Mouse (Mus musculus): ENCODE results near the gene Rtn3. TPM values are rescaled to one million over a fixed set of nuclear protein-coding genes. Genes with fewer than 3 reads are reported as not detected.
A peak's percentile ranks its signal among the peaks of the same experiment; 100 is the strongest.

Gene Rtn3
- total RNA-seq, 2 experiments from 2014 or later = 58.5 to 79.7 TPM

DNA sequence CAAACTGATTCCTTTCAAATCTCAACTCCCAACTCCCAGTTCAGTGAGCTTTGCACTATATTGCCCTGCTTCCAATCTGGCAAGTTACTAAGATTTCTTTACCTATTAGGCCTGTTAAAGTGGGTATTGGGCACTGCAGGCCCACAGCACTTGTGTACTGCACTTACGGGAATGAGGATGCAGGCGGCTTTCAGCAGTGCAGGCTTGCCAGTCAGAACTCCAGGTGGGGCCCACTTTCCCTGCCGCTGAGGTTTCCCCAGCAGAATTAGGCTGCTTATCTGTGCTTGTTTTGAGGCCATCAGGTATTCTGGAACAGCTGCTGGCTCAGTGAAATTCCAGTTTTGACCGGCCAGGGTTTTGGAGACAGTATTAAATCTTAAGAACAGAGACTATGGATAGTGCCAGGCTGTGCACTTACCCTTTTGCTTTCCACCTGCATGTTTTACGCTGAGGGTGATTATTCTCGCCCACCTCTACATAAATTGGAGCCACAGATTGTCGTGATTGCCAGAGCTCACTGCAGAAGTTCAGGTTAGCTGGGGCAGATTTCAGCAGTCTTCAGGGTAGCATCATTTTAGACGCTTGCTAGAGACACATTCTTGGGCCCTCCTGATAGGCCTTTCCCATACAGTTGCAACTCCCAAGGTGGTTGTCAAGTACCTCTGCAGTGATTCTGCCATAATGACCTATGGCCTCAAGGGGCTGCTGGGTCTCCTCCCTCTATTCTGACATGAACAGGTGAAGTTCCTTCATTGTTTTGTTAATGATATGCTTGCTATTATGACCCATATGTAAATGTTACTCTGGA lies 58.3 kb downstream of the Rtn3 start:
- ATAC-seq (replicated peaks; ENCODE audit: low FRiP score, low TSS enrichment, poor library complexity, severe bottlenecking) = no peak

DNA sequence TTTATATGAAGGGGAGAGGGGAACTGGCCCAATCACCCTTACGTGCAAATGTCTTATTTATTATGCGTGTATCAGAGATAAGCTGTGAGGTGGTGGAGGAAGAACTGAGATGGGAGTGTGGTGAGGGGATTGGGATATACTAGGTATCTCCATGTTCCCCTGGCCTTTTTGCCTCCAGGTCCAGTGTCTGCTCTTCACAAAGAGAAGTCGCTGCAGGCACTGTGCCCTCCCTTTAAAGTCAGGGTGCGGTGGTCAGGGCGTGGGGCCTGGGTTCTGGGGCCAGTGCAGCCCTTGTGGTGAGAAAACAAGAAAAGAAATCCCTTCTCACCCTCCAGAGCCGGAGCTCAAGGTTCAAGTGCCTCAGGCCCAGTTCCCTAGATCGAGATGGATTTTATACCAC lies 59.0 kb downstream of the Rtn3 start:
- ATAC-seq (replicated peaks; ENCODE audit: low FRiP score, low TSS enrichment, poor library complexity, severe bottlenecking) = no peak

DNA sequence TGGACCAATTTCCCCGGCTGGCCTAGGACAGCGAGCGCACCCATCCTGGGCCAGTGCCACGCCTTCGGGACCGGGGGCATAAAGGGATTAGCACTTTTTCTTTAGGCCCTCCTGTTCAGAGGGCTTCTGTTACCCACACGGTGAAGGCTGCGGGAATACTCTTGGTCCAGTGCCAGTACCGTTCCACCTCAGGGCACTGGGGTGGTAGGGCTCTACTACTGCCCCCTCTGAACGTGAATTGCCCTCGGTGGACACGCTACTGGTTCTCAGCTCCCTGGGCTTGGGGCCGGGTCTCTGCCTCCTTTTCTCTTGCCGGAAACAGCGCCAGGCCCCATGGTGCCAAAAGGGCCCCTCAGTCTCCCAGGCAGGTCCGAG lies 59.4 kb downstream of the Rtn3 start:
- no peak for ATAC-seq (replicated peaks; ENCODE audit: low FRiP score, low TSS enrichment, poor library complexity, severe bottlenecking)

DNA sequence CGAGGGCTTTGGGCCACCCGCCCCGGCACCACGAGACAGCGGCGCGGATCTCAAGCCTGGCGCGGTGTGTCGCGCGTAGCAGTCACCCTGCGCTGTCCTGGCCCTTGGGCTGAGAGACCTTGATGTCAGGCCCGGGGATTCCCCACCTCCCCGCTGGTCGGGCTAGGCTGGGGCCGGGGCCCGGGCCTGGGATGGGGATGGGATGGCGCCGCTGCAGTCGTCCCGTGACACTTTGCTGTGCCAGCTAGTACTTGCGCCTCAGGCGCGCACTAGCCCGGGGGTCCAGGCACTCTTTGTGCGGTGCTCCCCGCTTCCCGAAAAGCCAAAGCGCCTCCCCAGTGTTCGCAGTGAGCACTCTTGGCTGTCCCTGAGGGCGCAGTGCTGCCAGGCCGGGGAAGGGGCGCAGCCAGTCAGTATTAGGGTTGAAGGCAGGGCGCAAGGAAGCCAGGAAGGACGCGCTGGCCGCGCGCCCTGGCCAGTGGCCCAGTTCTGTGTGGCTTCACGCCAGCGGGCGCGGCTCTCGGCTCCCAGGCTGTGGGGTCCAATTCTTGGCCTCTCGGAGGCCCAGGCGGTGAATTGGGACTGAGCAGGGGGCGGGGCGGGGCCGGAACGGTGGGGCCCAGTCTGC lies 59.9 kb downstream of the Rtn3 start:
- no peak for ATAC-seq (replicated peaks; ENCODE audit: low FRiP score, low TSS enrichment, poor library complexity, severe bottlenecking)

DNA sequence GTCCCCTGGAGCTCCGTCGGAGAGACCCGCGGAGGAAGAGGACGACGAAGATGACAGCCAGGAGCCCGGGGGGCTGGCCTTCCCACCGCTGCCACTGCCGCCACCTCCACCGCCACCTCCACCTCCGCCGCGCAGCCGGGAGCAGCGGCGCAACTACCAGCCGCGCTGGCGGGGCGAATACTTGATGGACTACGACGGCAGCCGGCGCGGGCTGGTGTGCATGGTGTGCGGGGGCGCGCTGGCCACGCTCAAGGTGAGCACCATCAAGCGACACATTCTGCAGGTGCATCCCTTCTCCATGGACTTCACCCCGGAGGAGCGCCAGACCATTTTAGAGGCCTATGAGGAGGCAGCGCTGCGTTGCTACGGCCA lies 60.4 kb downstream of the Rtn3 start:
- ATAC-seq (replicated peaks; ENCODE audit: low FRiP score, low TSS enrichment, poor library complexity, severe bottlenecking) = no peak

DNA sequence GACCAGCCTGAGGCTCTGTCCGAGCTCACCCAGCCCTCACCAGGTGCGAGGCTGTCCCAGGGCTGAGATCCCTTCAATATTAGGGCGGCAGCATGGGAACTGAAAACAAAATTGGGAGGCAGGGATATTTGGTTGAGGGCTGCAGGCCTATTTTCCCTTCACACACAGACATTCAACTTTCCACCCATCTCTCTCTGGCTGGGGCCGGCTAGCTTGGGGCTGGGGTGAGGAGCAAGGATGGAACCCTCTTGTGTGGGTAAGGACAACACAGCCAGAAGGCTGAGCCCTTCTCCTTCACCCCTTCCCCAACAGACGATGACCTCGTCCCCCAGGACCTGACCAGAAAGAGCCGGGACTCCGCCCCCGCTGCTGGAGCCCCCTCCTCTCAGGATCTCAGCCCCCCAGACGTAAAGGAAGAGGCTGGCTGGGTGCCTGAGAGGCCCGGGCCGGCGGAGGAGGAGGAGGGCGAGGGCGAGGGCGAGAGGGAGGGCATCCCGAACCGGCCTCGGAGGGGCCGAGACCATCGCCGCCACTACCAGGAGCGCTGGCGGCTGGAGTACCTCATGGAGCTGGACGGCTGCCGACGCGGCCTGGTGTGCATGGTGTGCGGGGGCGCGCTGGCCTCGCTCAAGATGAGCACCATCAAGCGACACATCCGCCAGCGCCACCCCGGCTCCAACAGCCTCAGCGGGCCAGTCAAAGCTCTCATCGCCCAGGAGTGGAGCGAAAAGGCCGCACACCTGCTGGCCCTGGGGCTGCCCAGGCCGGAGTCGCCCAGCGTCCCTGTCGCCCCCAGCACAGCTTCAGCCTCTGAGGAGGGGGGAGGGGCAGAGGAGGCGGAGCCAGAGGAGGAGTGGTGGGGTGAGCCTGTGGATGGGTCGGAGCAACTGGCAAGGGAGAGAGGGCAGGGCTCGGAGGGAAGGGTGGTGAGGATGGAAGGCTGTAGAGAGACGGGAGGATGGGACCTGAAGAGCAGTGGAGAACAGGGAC lies 61.2 kb downstream of the Rtn3 start:
- no peak for ATAC-seq (replicated peaks; ENCODE audit: low FRiP score, low TSS enrichment, poor library complexity, severe bottlenecking)

DNA sequence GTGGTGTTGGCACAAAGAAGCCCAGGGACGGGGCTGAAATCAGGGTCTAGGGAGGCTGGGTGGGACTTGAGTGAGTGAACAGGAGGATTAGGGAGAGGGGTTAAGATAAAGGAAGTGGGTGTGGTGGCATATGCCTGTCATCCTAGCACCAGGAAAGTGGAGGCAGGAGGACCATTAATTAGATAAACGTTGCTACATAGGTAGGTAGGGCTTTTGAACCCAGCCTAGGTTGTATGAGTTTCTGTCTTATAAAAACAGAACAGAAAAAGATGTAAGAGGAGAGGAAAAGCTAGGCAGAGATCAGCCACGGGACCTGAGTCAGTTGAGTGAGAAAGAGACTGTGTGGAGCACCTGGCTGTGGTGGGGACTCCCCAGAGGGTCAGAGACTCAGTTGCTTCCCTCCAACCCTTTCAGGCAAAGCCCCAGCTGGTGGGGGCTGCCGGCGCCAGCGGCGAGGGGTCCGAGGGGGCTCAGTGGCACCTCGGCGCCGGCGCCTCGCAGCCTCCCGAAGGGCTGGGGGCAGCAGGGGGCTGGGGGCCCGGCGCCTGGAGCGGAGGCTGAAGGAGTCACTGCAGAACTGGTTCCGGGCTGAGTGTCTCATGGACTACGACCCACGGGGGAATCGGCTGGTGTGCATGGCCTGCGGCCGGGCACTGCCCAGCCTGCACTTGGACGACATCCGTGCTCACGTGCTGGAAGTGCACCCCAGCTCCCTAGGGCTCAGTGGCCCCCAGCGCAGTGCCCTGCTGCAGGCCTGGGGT lies 62.1 kb downstream of the Rtn3 start:
- ATAC-seq (replicated peaks; ENCODE audit: low FRiP score, low TSS enrichment, poor library complexity, severe bottlenecking) = no peak

DNA sequence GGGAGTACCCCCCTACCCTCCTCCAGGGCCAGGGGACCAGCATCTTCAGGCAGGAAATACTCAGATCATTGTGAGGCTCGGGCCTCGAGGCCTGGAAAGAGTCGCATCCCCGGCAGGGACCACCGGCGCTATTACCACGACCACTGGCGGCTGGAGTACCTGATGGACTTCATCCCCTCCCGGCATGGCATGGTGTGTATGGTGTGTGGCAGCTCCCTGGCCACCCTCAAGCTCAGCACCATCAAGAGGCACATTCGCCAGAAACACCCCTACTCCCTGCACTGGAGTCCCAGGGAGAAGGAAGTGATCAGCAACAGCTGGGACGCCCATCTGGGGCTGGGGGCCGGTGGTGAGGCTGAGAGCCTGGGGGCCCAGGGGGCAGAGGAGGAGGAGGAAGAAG lies 63.0 kb downstream of the Rtn3 start:
- ATAC-seq (replicated peaks; ENCODE audit: low FRiP score, low TSS enrichment, poor library complexity, severe bottlenecking) = no peak

DNA sequence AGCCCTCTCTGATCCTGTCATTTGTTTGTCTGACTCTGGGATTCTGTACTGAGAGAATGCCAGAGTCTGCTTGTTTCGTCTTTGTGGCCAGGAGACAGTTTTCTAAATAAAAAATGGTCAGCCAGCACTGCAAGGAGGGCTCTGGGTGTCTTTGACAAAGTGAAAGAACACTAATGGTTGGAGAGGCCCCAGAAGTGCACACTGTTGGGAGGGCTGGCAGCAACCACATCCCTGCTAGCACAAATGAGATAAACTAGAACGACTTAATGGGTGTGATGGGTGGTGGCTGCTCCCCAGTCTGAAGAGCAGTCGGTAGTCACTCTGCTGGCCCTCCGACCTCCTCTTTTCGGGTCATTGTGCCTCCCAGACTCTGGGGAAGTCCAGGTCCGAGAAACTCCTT lies 63.9 kb downstream of the Rtn3 start:
- ATAC-seq (replicated peaks; ENCODE audit: low FRiP score, low TSS enrichment, poor library complexity, severe bottlenecking) = peak; percentile 64

DNA sequence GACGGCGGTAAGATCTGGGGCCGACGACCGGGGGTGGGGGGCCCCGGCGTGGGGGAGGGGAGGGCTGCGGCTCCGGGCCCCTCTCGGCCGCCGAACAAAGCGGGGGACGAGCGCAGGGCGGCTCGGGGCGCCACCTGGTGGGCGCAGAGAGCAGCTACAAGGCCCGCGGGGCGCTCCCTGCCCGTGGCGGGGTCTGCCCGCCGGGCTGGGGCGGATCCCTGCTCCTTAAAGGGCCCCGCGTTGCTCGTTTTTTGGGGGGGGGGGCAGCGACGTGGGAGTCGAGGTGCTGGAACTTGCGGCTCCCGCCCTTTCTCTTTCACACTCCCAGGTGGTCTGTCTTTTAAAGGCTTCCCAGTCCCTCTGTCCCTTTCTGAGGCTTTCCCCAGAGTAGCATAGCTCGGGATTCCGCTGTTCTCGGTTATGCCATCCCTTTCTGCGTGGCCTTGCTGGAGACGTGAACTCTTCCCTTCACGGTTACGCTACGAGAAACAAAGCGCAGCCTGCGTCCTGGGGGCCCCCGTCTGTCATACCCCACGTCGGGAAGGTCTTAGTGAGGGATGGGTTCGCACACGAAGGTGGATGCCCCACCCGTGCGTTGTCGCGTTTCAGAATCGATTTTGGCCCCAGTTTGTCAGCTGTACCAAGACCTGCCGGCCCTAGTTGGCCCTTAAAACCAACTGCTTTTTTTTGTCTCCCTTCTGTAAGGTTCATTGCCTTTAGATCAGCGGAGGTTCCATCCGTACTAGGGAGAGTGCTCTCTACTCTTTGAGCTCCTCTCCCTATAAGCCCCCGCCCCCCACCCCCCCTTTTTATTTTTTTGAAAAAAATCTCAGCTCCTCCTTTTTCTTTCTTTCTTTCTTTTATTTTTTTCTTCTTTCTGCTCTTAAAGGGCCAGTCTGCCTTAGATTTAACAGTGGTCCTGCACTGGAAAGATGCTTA lies 64.9 kb downstream of the Rtn3 start:
- ATAC-seq (replicated peaks; ENCODE audit: low FRiP score, low TSS enrichment, poor library complexity, severe bottlenecking) = 0 out of 2 replicates have a peak, but pooled peaks have one; percentile 45

DNA sequence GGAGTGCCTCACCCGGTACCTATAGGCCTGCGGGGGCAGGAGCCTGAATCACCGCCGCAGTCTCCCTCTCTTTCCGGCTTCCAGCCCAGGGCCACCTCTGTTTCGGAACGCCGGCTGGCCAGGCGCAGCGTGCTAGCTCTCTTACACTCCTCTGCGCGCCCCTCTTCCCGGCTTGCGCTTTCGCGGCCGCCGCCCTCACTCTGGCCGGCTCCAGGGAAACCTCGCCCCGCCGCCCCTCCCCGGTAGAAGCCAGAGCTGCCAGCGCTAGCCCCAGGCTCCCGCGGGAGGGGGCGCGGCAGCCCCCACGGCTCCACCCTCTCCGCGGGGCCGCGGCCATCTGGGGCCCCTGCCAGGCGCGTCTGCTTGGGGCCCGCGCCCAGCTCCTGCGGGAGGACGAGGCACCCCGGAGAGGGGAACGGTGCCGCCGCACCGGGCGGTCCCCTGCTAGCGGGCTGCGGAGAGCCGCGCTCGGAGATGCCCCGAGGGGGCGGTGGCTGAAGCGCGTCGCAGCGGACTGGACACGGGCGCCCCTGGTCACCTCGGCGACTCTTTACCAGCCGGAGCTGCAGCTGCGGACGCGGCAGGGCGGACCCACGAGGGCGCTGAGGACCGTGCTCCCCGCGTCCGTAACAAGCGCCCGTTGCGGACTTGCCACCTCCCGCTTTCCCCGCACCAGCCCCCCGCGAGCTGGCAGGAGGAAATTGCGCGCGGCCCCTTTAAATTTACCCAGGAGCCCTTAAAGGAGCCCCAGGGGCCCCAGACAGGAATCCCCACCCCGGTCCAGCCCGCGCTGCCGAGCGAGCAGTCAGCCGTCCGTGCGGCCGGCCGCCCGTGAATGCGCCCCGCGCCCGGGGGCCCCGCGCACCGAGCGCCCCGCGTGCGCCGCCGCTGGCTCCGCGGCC lies 66.0 kb downstream of the Rtn3 start, which contains the start of gene 2700081O15Rik:
2700081O15Rik (plus strand) TSS at position 792 of the 902 bp plus-strand sequence.
- no peak for ATAC-seq (replicated peaks; ENCODE audit: low FRiP score, low TSS enrichment, poor library complexity, severe bottlenecking)

DNA sequence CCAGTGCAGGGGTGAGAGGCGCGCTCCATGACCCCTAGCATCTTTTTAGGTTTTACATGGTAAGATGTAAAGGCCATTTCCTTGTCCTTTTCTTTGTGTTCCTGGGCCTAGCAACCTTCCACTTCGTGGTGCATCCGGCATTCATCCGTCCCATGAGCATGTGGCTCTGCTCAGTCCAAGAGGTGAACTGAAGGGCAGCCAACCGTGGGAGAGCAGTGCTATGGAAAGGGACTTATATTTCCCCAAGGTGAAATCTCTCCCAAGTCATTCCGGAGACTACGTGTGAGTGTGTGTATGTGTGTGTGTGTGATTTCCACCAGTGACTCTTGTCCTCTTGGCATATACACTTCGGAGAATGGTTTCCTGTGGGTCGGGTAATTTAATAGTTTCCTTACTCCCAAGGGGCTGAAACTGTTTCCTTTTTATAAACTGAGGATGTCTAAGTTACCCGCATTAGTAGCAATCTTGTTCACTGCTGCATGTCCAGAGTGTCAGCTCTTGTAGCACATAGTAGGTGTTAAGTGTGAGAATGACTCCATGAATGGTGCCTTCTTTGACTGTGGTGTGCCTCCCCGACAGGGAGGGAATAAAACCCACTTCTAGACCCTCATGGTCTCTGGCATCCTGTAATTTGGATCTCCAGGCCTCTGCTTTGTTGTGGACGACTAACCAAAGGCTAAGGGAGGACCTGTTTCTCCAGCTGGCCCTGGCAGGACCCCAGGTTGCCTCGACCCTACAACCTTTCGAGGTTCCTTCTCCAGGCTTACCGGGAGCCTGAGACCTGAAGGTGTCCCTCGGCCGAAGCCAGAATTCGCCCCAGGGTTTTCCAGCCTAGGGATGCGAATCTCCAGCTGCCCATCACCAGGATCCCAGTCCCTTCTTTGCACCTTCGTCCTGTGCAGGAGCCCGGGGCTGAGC lies 66.9 kb downstream of the Rtn3 start:
- no peak for ATAC-seq (replicated peaks; ENCODE audit: low FRiP score, low TSS enrichment, poor library complexity, severe bottlenecking)

DNA sequence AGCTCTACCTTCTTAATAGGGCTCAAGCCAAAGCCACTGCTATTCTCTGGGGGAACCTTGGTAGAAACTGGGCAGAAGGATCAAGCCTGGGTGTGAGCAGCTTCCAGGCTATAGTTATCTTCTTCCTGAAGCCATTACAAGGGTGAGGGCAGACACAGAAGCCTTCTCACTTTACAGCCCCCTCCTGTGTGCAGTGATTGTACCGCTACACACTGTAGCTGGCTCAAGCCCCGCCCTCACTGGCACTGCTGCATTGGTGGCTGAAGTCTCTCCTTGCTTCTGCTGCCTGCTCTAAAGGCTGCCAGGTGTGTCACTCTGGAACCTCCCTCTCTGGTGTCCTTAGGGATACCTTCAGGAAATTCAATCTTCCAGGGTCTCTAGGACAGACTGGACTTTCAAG lies 70.7 kb downstream of the Rtn3 start:
- 0 out of 2 replicates have a peak, but pooled peaks have one; percentile 30 for ATAC-seq (replicated peaks; ENCODE audit: low FRiP score, low TSS enrichment, poor library complexity, severe bottlenecking)

DNA sequence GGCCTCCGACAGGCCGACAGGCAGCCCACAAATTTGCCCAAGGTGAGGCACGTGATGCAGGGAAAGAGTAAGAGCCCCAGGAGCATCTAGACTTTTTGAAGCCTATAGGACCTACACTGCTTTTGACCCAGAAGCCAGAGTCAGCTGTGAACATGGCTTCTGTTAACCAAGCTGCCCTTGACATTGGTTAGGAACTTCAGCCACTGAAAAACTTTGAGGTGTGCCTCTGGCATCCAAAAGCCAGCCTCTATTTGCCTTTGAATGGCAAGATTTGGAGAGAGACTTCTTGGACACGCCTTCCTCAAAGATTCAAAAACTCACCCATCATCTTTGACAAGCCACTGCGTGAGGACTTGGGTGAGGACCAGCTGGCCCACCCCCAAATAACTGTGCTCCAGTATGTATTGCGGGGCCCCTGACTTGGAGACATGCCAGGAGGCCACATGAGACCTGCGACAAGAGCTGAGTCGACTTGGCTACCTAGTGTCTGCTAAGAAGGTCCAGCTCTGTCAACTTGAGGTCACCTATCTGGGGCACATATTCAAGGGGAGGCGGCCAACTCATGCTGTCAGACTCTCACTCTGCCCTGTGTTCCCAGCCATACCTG lies 78.4 kb downstream of the Rtn3 start:
- ATAC-seq (replicated peaks; ENCODE audit: low FRiP score, low TSS enrichment, poor library complexity, severe bottlenecking) = no peak

DNA sequence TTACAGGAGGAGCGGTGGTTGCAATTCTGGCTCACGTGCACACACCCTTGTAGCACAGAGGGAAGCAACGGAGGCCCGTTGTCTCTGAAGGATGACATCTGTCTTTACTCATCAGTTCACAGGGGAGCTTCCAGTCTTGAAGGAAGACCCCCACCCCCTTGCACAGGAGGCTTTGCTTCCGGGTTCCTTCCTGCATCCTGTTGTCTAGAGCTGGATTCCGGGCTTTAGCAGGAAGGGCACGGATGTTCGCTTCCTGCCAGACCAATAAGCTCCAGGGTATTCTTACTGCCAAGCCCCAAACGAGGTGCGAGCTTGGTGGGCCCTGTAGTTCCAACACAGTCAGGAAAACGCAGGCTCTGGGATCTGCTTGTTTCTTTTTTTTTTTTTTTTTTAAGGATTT lies 82.4 kb downstream of the Rtn3 start:
- ATAC-seq (replicated peaks; ENCODE audit: low FRiP score, low TSS enrichment, poor library complexity, severe bottlenecking) = no peak

DNA sequence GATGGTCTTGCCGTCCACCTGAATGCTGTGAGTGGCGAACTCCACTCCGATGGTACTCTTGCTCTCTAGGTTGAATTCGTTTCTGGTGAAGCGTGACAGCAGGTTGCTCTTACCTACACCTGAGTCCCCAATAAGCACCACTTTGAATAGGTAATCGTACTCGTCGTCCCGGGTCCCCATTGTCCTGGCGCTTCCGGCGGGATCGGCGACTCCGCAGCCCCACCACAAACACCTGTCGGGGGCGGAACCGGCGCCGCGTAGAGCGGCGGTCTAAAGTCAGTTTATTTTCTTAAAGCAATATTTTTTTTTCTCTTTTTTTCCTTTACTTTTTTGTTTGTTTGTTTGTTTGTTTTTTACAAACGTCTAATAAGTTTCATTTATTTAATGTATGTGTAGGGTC lies 84.2 kb downstream of the Rtn3 start:
- ATAC-seq (replicated peaks; ENCODE audit: low FRiP score, low TSS enrichment, poor library complexity, severe bottlenecking) = peak; percentile 63; the same call in 1 of the 2 replicates
